Mouse (Mus musculus) midbrain, embryonic 13.5 days (tissue): ENCODE measurements around the gene Klf16. TPM values are rescaled to one million over a fixed set of nuclear protein-coding genes. Genes with fewer than 3 reads are reported as not detected.
"Not testable (repeated sequence)": the region's sequence is repeated elsewhere in the genome, so short reads cannot be mapped to it uniquely, and the experiment has no call there.

Experiments used
- ATAC-seq: fragments of 200-750 bp; cut with Nextera tagmentation; 2 replicates; pipeline ENCODE4 v1.8.0; 2017; ENCODE audit warnings: mild to moderate bottlenecking, moderate TSS enrichment, moderate library complexity
- H3K27ac ChIP-seq: fragments of 300-500 bp; sonication (generic); 2 replicates; pipeline ENCODE4 v1.5.1; 2015; ENCODE audit warnings: inconsistent platforms, mild to moderate bottlenecking, moderate library complexity
- H3K27me3 ChIP-seq: fragments of 300-500 bp; sonication (generic); 2 replicates; pipeline ENCODE4 v1.6.1; 2015; ENCODE audit warnings: mild to moderate bottlenecking, inconsistent platforms
- H3K36me3 ChIP-seq: fragments of 300-500 bp; sonication (generic); 2 replicates; pipeline ENCODE4 v1.6.1; 2015; ENCODE audit warnings: mild to moderate bottlenecking, inconsistent platforms
- H3K4me1 ChIP-seq: fragments of 300-500 bp; sonication (generic); replicated peaks from 2 replicates; pipeline ENCODE4 v1.6.1; 2015; ENCODE audit warnings: inconsistent platforms
- H3K4me2 ChIP-seq: fragments of 300-500 bp; sonication (generic); replicated peaks from 2 replicates; pipeline ENCODE4 v1.6.1; 2015; ENCODE audit warnings: moderate library complexity, mild to moderate bottlenecking, inconsistent platforms
- H3K4me3 ChIP-seq: fragments of 300-500 bp; sonication (generic); replicated peaks from 2 replicates; pipeline ENCODE4 v1.5.1; 2015; ENCODE audit warnings: mild to moderate bottlenecking, inconsistent platforms
- H3K9ac ChIP-seq: fragments of 300-500 bp; sonication (generic); replicated peaks from 2 replicates; pipeline ENCODE4 v1.6.1; 2015; ENCODE audit warnings: mild to moderate bottlenecking, inconsistent platforms
- H3K9me3 ChIP-seq: fragments of 300-500 bp; sonication (generic); 2 replicates; pipeline ENCODE4 v1.6.1; 2016; ENCODE audit warnings: mild to moderate bottlenecking, inconsistent platforms
- WGBS: fragments of 180-500 bp; shearing (Covaris S2); methylation state at CpG from one replicate; pipeline ENCODE4 v1.1.7; 2015; 5-methylcytosine and 5-hydroxymethylcytosine counted together
- polyA plus RNA-seq: library from polyadenylated mRNA; unstranded; fragments of >200 nt; fragmentation: Nextera tagmentation; extraction: Ambion mirVana; gene quantifications from 2 replicates; pipeline ENCODE4 v1.2.1, GENCODE M21; 2015

The Klf16 gene
- polyA plus RNA-seq, 1 experiment from 2014 or later, result 4.5 TPM

DNA sequence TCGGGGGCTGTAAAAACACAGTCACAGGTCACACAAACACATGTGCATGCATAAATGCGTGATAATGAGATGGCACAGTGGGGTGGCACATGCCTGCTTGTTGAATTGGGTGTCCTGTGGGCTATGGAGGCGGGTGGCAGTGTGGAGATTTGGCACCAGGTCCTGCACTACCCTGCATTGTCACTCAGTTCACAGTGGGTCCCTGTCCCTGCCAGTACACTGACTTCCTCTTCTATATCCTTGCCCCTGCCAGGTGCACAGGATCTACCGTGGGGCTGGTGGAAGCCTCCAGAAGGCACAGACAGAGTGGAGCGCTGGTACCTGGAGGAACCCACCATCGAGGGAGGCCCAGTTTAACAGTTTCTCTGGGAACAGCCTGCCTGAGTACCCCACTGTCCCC, 37.2 kb upstream of the Klf16 start:
- H3K36me3 ChIP-seq, result peaks cover 51% of the 10 kb centered on the region
- H3K4me1 ChIP-seq, result no peaks in the 10 kb centered on the region
- H3K4me3 ChIP-seq, result no peak overlapping the region
- ATAC-seq, result no peak
- no peak overlapping the region for H3K27ac ChIP-seq
- 89% methylated on average over 6 of the region's 6 CpGs for WGBS
- H3K27me3 ChIP-seq, result no peaks in the 10 kb centered on the region
- H3K9me3 ChIP-seq, result no peaks in the 10 kb centered on the region
- no peak overlapping the region for H3K4me2 ChIP-seq
- no peak overlapping the region for H3K9ac ChIP-seq

DNA sequence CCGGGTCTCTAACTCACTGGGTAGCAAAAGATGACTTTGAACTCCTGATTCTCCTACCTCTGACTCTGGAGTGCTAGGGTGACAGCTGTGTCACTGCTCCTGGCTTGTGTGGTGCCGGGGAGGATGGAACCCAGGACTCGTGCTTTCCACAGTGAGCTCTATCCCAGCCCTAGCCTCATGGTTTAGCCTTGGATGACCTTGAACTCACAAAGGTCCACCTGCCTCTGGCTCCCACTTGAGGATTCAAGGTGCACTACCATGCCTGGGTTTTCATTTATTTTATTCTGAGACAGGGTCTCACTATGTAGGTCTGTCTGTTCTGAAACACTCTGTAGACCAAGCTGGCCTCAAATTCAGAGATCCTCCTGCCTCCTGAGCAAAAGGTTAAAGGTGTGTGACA, 36.7 kb upstream of the Klf16 start:
- no peaks in the 10 kb centered on the region for H3K9me3 ChIP-seq
- H3K27me3 ChIP-seq, result no peaks in the 10 kb centered on the region
- ATAC-seq, result no peak
- H3K4me2 ChIP-seq, result no peak overlapping the region
- no peak overlapping the region for H3K27ac ChIP-seq
- 81% methylated on average over 3 of the region's 3 CpGs for WGBS
- H3K9ac ChIP-seq, result no peak overlapping the region
- H3K36me3 ChIP-seq, result peaks cover 56% of the 10 kb centered on the region
- no peak overlapping the region for H3K4me3 ChIP-seq
- no peaks in the 10 kb centered on the region for H3K4me1 ChIP-seq

- H3K4me2 ChIP-seq, result no peak overlapping the region
- H3K4me3 ChIP-seq, result no peak overlapping the region
- 98% methylated on average over 3 of the region's 3 CpGs for WGBS
- H3K27me3 ChIP-seq, result no peaks in the 10 kb centered on the region
- H3K4me1 ChIP-seq, result no peaks in the 10 kb centered on the region
- no peaks in the 10 kb centered on the region for H3K9me3 ChIP-seq
- H3K27ac ChIP-seq, result no peak overlapping the region
- H3K36me3 ChIP-seq, result peaks cover 75% of the 10 kb centered on the region
- no peak for ATAC-seq
- no peak overlapping the region for H3K9ac ChIP-seq
Observed at GRCm38 (mm10) chr10:80611905-80612304, 34.8 kb upstream of the Klf16 start.

GRCm38 (mm10) chr10:80611024-80611423, 33.9 kb upstream of the Klf16 start:
- Histone ChIP-seq H3K9ac (no peak overlapping the region), H3K27ac (no peak overlapping the region), H3K27me3 (no peaks in the 10 kb centered on the region), H3K4me3 (no peak overlapping the region), H3K9me3 (no peaks in the 10 kb centered on the region), H3K4me2 (no peak overlapping the region), H3K36me3 (peaks cover 80% of the 10 kb centered on the region), H3K4me1 (no peaks in the 10 kb centered on the region)
- 83% methylated on average over 4 of the region's 4 CpGs for WGBS
- 0 out of 2 replicates have a peak, but pooled peaks have one; percentile 28 for ATAC-seq

DNA sequence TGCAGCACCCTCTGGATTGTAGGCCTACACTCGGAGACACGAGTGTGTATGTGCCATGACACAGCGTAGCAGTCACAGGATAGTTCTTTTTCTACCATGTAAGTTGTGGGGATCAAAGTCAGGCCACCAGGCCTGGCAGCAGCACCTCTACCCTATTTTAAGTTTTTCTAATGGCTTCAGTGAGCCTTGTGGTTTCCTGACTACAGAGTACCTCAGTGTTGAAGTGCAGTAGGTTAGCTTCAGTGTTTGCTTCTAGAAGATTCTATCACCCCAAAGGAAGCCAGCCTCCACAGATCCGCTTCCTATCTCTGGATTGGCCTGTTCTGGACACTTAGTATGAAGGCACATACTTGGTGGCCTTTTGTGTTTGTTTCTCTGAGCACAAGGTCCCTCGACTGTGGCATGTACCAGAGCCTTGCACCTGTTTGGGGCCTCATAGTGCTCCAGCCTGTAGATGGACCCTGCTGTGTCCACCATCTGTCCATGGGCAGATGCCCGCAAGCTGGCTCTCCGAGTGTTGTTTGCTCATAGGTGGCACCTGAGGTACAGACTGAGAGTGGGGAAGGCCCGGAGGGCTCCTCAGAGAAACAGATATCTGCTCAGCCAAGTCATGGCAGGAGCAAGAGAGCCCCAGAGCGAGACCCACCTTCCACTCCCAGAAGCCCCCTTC, 33.1 kb upstream of the Klf16 start:
- H3K4me1 ChIP-seq, result no peaks in the 10 kb centered on the region
- H3K9ac ChIP-seq, result no peak overlapping the region
- H3K9me3 ChIP-seq, result no peaks in the 10 kb centered on the region
- ATAC-seq, result no peak
- no peak overlapping the region for H3K27ac ChIP-seq
- peaks cover 73% of the 10 kb centered on the region for H3K36me3 ChIP-seq
- 92% methylated on average over 9 of the region's 9 CpGs for WGBS
- H3K4me3 ChIP-seq, result no peak overlapping the region
- no peak overlapping the region for H3K4me2 ChIP-seq
- H3K27me3 ChIP-seq, result no peaks in the 10 kb centered on the region

DNA sequence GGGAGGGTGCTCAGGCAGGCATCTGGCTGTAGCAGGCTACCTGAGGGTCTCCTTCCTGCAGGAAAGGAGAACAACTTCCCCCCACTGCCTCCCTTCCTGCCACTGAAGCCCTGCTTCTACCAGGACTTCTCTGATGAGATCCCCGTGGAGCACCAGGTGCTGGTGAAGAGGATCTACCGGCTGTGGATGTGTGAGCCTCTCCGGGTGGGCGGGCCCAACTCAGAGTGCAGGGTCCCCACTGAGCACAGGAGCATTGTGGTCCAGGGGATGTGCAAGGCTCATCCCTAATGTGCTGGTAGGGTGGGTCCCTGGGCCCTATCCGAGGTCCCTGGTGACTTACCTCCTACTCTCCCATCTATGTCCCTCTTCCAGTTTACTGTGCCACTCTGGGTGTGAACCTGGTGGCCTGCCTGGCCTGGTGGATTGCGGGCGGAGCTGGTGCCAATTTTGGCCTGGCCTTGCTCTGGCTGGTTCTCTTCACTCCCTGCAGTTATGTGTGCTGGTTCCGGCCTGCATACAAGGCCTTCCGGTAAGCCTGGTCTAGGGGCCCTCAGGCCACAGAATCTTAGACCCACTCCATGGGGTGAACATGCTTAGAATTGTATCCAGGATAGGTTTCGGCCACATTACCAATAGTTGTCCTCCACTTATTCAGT, 32.3 kb upstream of the Klf16 start:
- ATAC-seq, result no peak
- Histone ChIP-seq H3K36me3 (peaks cover 64% of the 10 kb centered on the region), H3K9me3 (no peaks in the 10 kb centered on the region), H3K4me2 (no peak overlapping the region), H3K4me3 (no peak overlapping the region), H3K4me1 (peaks cover 3% of the 10 kb centered on the region), H3K27ac (no peak overlapping the region), H3K9ac (no peak overlapping the region), H3K27me3 (no peaks in the 10 kb centered on the region)
- WGBS, result 89% methylated on average over 10 of the region's 10 CpGs

GRCm38 (mm10) chr10:80608435-80608834, 31.3 kb upstream of the Klf16 start:
- Histone ChIP-seq H3K36me3 (peaks cover 56% of the 10 kb centered on the region), H3K9me3 (no peaks in the 10 kb centered on the region), H3K9ac (no peak overlapping the region), H3K27me3 (no peaks in the 10 kb centered on the region), H3K4me1 (peaks cover 13% of the 10 kb centered on the region), H3K4me3 (no peak overlapping the region), H3K4me2 (no peak overlapping the region), H3K27ac (no peak overlapping the region)
- ATAC-seq, result no peak
- 93% methylated on average over 3 of the region's 3 CpGs for WGBS

- Histone ChIP-seq H3K36me3 (peaks cover 44% of the 10 kb centered on the region), H3K9ac (no peak overlapping the region), H3K4me2 (no peak overlapping the region), H3K27ac (no peak overlapping the region), H3K9me3 (no peaks in the 10 kb centered on the region), H3K4me3 (no peak overlapping the region), H3K4me1 (peaks cover 20% of the 10 kb centered on the region), H3K27me3 (no peaks in the 10 kb centered on the region)
- 96% methylated on average over 34 of the region's 34 CpGs for WGBS
- no peak for ATAC-seq
Observed at GRCm38 (mm10) chr10:80606737-80607350, 29.7 kb upstream of the Klf16 start.

GRCm38 (mm10) chr10:80606306-80606705, 29.2 kb upstream of the Klf16 start:
- Histone ChIP-seq H3K9me3 (no peaks in the 10 kb centered on the region), H3K9ac (no peak overlapping the region), H3K4me2 (no peak overlapping the region), H3K36me3 (peaks cover 41% of the 10 kb centered on the region), H3K4me1 (peaks cover 20% of the 10 kb centered on the region), H3K27ac (no peak overlapping the region), H3K27me3 (no peaks in the 10 kb centered on the region), H3K4me3 (no peak overlapping the region)
- WGBS, result 94% methylated on average over 23 of the region's 23 CpGs
- ATAC-seq, result no peak

- peaks cover 40% of the 10 kb centered on the region for H3K36me3 ChIP-seq
- H3K9me3 ChIP-seq, H3K9ac ChIP-seq, ATAC-seq, H3K27ac ChIP-seq, H3K4me2 ChIP-seq, H3K4me3 ChIP-seq, H3K27me3 ChIP-seq: not testable (repeated sequence)
- peaks cover 20% of the 10 kb centered on the region for H3K4me1 ChIP-seq
- WGBS, result 86% methylated on average over 4 of the region's 4 CpGs
Observed at GRCm38 (mm10) chr10:80605721-80606120, 28.6 kb upstream of the Klf16 start, which contains the start of gene Gm49322. Gene Gm49322, plus strand, starts transcription at chr10:80606021.

GRCm38 (mm10) chr10:80604988-80605387, 27.9 kb upstream of the Klf16 start:
- Histone ChIP-seq H3K9ac (no peak overlapping the region), H3K36me3 (peaks cover 40% of the 10 kb centered on the region), H3K27ac (no peak overlapping the region), H3K4me3 (no peak overlapping the region), H3K27me3 (no peaks in the 10 kb centered on the region), H3K4me2 (no peak overlapping the region), H3K9me3 (no peaks in the 10 kb centered on the region), H3K4me1 (peaks cover 20% of the 10 kb centered on the region)
- no peak for ATAC-seq
- WGBS, result 84% methylated on average over 2 of the region's 2 CpGs

DNA sequence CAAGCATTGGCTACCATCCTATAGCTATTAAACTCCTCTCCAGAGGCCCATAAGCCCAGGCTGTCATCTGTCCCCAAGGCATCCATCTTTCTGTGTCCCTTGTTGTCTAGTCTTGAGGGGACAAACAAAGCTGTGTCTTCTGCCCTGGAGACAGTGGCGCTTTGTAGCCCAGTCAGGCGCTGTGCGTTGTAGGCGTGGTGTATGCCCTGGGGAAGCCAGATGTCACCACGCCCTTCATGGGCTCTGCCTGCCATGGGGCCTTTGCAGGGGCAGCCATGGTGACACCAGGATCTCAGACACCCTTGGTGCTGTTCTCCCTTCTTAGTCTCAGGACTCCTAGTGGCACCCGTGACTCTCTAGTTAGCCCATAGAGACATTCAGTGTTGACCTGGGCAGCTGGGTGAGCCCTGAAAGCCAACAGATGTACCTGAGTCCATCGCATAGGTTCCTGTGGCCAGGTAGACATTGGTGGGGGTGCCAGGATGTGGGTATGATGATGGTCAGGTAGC, 26.9 kb upstream of the Klf16 start:
- no peak for ATAC-seq
- WGBS, result 93% methylated on average over 7 of the region's 7 CpGs
- Histone ChIP-seq H3K9ac (peak overlapping the region; percentile 78), H3K4me2 (peak overlapping the region; percentile 96), H3K27ac (peak overlapping the region; percentile 90; the same call in 1 of the 2 replicates), H3K4me1 (peaks cover 20% of the 10 kb centered on the region), H3K9me3 (no peaks in the 10 kb centered on the region), H3K36me3 (peaks cover 31% of the 10 kb centered on the region), H3K4me3 (peak overlapping the region; percentile 69), H3K27me3 (no peaks in the 10 kb centered on the region)
